Mouse (Mus musculus) forebrain, embryonic 16.5 days (tissue): ENCODE data around the gene Slc13a1. TPM values are rescaled to one million over a fixed set of nuclear protein-coding genes. Genes with fewer than 3 reads are reported as not detected.
"Not testable (repeated sequence)": the region's sequence is repeated elsewhere in the genome, so short reads cannot be mapped to it uniquely, and the experiment has no call there.

Source experiments
- ATAC-seq: fragments of 200-750 bp; cut with Nextera tagmentation; 2 replicates; pipeline ENCODE4 v1.8.0; 2017; ENCODE audit warnings: mild to moderate bottlenecking, moderate library complexity
- H3K27ac ChIP-seq: fragments of 300-500 bp; sonication (generic); 2 replicates; pipeline ENCODE4 v1.5.1; 2014; ENCODE audit warnings: low read length, control low read depth
- H3K27me3 ChIP-seq: fragments of 300-500 bp; sonication (generic); replicated peaks from 2 replicates; pipeline ENCODE4 v1.6.1; 2014; ENCODE audit warnings: low read length; ENCODE audit not compliant: control insufficient read depth, insufficient read depth
- H3K36me3 ChIP-seq: fragments of 300-500 bp; sonication (generic); 2 replicates; pipeline ENCODE4 v1.6.1; 2014; ENCODE audit not compliant: control insufficient read depth, insufficient read depth
- H3K4me1 ChIP-seq: fragments of 300-500 bp; sonication (generic); replicated peaks from 2 replicates; pipeline ENCODE4 v1.6.1; 2014; ENCODE audit warnings: low read length; ENCODE audit not compliant: control insufficient read depth, insufficient read depth
- H3K4me2 ChIP-seq: fragments of 300-500 bp; sonication (generic); 2 replicates; pipeline ENCODE4 v1.6.1; 2014; ENCODE audit warnings: mild to moderate bottlenecking, low read length, control low read depth
- H3K4me3 ChIP-seq: fragments of 300-500 bp; sonication (generic); replicated peaks from 2 replicates; pipeline ENCODE4 v1.5.1; 2014; ENCODE audit warnings: mild to moderate bottlenecking, low read length, control low read depth
- H3K9ac ChIP-seq: fragments of 300-500 bp; sonication (generic); replicated peaks from 2 replicates; pipeline ENCODE4 v1.6.1; 2014; ENCODE audit warnings: low read depth, low read length, control low read depth
- H3K9me3 ChIP-seq: fragments of 300-500 bp; sonication (generic); 2 replicates; pipeline ENCODE4 v1.6.1; 2016; ENCODE audit warnings: low read length; ENCODE audit not compliant: control insufficient read depth
- whole genome bisulfite sequencing: fragments of 180-500 bp; shearing (Covaris S2); extraction: QIAGEN DNeasy Blood & Tissue Kit; methylation state at CpG from one replicate; pipeline ENCODE4 v1.1.7; 2014; 5-methylcytosine and 5-hydroxymethylcytosine counted together
- polyA plus RNA-seq: library from polyadenylated mRNA; unstranded; fragments of >200 nt; fragmentation: Nextera tagmentation; extraction: Ambion mirVana; gene quantifications from 2 replicates; pipeline ENCODE4 v1.2.1, GENCODE M21; 2015

Slc13a1 gene
- 0.13 TPM in 1 of 2 replicates, not detected in the other for polyA plus RNA-seq

DNA sequence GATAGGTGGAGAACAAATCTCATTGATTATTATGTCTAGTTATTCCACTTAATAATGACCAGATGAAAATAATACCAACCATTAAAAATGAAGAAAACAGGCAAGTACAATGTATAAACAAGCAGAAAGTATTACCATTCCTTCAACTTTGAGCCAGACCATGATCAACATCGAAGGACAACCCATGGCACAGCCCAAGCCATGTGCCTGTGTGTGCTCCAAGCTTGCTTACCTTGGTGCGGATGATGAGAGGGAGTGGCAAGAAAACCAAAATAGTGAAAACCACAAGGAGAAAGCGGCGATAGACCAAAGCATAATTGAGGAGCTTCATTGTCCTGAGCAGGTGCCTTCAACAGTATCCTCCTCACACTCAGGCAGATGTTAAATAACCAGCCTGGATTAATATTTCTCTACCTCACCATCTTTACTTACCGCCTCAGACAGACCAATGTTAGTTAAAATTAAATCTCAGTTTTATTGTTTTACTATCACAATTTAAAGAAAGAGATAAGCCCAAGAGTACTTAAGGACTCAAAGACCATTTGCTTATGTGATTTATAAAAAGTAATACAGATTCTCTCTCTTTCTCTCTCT is at the start of gene Slc13a1:
Gene Slc13a1, minus strand, starts transcription at position 359 of the 594 bp plus-strand sequence.
- Histone ChIP-seq H3K4me2 (no peak within 1 kb of the TSS), H3K27me3 (no peaks in the 10 kb centered on the region), H3K4me1 (no peaks in the 10 kb centered on the region), H3K4me3 (no peak within 1 kb of the TSS), H3K9ac (no peak within 1 kb of the TSS), H3K9me3 (no peaks in the 10 kb centered on the region), H3K27ac (no peak within 1 kb of the TSS), H3K36me3 (no peaks in the 10 kb centered on the region)
- ATAC-seq, result no peak
- 94% methylated on average over 5 of the region's 5 CpGs for WGBS

DNA sequence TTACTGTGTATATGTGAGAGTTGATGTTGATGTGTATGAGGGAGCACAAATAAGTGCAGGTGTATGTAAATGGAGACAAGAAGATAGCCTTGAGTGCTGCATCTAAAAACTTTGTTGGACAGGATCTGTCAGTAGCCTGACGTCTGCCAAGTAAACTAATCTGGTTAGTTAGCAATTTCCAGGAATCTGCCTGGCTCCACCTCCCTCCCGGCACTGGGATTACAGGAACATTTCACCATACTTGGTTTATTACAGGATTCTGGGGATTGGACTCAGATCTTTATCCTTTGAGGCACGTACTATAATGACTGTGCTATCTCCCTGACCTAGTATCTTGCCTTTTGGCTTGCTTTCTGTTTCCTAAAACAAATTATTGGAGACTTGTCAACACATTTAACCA is 40.0 kb upstream of the Slc13a1 start:
- Histone ChIP-seq H3K4me2 (no peak overlapping the region), H3K27me3 (no peaks in the 10 kb centered on the region), H3K27ac (no peak overlapping the region), H3K36me3 (no peaks in the 10 kb centered on the region), H3K4me1 (no peaks in the 10 kb centered on the region), H3K9me3 (no peaks in the 10 kb centered on the region), H3K4me3 (no peak overlapping the region), H3K9ac (no peak overlapping the region)
- no peak for ATAC-seq
- WGBS, result 79% methylated on average over 3 of the region's 3 CpGs

DNA sequence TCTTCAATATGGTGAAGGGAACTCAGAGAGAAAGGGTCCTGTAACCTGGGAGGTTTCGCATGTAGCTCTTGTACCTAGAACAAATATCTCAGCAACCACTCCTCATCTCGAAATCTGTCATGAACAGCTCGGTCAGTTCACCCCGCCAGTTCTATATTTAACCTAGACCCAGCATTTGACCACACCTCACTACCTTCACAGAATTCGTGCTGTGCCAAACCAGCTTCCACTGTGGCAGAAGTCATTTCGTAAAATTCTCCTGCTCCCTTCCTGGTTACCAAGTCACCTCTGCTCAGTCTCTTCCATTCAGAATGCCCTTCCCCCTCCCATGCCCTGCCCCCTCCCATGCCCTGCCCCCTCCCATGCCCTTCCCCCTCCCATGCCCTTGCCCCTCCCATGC is 34.3 kb upstream of the Slc13a1 start:
- no peaks in the 10 kb centered on the region for H3K9me3 ChIP-seq
- H3K36me3 ChIP-seq, result no peaks in the 10 kb centered on the region
- H3K27me3 ChIP-seq, result no peaks in the 10 kb centered on the region
- 89% methylated on average over 6 of the region's 6 CpGs for WGBS
- no peak overlapping the region for H3K9ac ChIP-seq
- H3K4me1 ChIP-seq, result peaks cover 3% of the 10 kb centered on the region; the same call in 1 of the 2 replicates
- ATAC-seq, result no peak
- no peak overlapping the region for H3K4me2 ChIP-seq
- no peak overlapping the region for H3K27ac ChIP-seq
- no peak overlapping the region for H3K4me3 ChIP-seq

DNA sequence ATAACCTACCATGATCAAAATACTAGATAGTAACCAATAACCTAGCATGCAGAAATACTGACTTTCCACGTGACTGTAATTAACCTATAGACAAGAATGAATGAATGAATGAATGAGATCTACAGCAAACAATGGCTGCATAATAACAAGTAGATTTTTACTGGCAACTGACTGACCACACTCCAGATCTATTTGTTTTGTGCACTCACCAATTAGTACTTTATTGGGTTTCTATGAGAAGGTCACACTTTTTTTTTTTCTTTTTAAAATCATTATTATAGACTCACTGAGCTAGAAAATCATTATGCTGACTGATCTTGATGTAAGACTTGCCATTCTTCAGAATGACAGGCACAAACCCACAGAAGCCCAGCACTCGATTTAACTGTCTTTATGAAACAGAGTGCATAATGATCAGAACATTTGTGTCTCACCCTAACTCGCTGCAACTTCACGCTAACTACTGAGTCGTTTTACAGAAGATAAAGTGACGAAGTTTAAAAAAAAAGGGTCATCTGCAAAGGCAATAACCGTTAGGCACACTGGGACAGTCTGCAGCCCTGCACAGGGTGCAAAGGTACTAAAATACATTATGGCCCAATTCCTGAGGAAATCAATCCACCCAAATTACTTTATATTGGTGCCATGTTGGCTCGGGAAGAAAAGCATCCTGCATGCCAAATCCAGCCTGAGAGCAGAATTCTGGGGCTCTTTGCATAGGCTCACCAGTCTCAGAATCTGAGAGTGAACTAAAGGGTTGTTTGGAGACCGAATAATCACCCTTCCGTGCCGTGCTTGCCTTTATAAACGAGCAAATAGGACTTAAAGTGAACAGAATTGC is 33.0 kb upstream of the Slc13a1 start:
- Histone ChIP-seq H3K4me1 (peaks cover 3% of the 10 kb centered on the region; the same call in 1 of the 2 replicates), H3K27me3 (no peaks in the 10 kb centered on the region), H3K4me2 (peak overlapping the region; percentile 43), H3K27ac (peak overlapping the region; percentile 6; the same call in 1 of the 2 replicates), H3K36me3 (no peaks in the 10 kb centered on the region), H3K9ac (0 out of 2 replicates have a peak overlapping the region, but pooled peaks have one; percentile 0), H3K9me3 (no peaks in the 10 kb centered on the region), H3K4me3 (no peak overlapping the region)
- ATAC-seq, result peak; percentile 86
- 14% methylated on average over 12 of the region's 12 CpGs for WGBS

DNA sequence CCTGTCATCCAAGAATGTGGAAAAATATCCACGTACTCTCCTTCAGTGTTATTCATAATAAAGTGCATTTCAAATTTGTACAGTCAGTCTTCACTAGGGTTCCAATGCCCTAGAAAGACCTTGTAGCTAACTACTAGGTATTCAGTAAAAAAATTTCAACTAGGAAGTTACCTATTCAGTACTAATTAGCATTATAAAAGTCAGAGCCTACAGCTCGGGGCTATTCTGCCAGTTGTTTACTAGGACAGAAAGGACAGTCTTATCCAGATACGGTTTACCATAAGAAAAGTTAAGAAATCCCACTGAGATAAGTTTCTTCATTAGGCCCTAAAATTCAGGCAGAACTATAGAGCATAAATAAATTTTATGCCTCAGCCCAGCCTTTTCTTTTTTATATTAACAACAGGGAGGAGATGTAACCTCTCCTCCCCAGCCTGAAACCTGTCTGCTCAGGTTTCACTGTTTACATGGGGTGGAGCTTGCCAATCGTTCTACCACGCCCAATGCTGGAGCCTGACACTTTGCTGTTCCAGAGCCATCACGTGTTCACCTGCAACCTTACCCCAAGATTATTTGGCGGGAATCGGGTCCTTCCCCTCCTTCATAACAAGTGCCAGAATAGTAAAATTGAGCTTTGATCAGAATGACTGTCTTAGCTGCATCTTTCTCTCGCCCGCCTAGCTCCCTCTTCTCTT is 29.8 kb upstream of the Slc13a1 start:
- not testable (repeated sequence) for H3K27me3 ChIP-seq, H3K4me3 ChIP-seq, H3K27ac ChIP-seq, H3K4me2 ChIP-seq, H3K4me1 ChIP-seq, H3K9me3 ChIP-seq, H3K36me3 ChIP-seq, H3K9ac ChIP-seq, ATAC-seq
- WGBS, result 83% methylated on average over 10 of the region's 10 CpGs

DNA sequence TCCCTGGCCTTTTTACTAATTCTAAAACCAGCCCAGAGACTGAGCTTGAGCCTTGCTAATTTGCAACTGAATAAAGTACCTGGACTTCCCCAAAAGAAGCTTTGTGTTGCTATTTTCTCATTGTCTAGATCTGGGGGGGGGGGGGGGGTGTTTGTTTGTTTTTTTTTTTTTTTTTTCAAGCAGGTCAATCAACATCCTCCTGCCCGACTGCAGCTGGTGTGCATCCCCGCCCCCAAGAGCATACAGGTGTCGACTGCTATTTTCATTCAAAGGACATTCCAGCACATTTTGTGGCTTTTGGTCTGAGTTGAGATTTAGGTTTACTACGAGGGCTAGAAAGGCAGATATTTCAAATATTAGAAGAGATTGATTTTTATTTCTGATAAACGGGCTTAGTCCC is 28.5 kb upstream of the Slc13a1 start:
- WGBS, result 28% methylated on average over 5 of the region's 5 CpGs
- H3K9me3 ChIP-seq, H3K4me2 ChIP-seq, H3K4me1 ChIP-seq, H3K27me3 ChIP-seq, H3K36me3 ChIP-seq, H3K4me3 ChIP-seq, H3K27ac ChIP-seq, ATAC-seq, H3K9ac ChIP-seq: not testable (repeated sequence)

DNA sequence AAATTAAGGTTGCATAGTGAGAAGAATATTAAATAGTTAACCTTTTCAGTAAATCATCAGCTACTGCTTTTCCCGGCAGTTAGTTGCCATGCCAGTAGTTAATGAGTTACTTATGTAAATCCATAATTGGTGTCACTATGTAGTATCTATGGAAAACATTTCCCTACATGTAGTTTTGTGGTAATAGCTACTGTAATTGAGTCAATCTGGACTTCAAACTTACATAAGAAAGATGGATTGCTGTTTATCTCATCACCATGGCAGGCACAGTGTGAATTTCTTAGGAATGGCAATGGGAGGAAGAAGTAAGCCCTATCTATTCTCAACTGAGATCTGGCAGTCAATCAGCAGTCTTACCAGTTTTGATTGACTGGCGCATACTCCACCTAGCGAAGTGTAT is 15.5 kb upstream of the Slc13a1 start:
- no peak overlapping the region for H3K4me2 ChIP-seq
- no peaks in the 10 kb centered on the region for H3K9me3 ChIP-seq
- no peak for ATAC-seq
- no peak overlapping the region for H3K27ac ChIP-seq
- WGBS, result 86% methylated on average over 3 of the region's 3 CpGs
- no peak overlapping the region for H3K9ac ChIP-seq
- H3K4me1 ChIP-seq, result no peaks in the 10 kb centered on the region
- H3K27me3 ChIP-seq, result no peaks in the 10 kb centered on the region
- no peak overlapping the region for H3K4me3 ChIP-seq
- H3K36me3 ChIP-seq, result no peaks in the 10 kb centered on the region

DNA sequence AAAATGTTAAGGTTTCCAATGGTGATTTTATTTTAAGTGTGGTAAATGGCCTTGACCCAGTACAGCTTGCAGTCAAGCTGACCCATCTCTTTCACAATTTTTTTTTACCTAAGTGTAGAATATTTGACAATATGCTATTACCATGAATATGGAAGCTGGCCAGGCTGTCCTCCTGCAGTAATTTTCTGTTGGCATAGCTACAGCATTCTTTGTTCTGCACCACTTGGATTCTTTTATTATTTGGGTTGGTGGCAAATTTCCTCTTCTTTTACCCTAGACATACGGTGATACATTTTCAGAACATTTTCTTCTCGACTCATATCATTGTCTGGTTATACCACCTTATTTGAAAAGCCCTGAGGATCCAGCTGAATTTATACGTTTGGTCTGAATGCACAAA is 7.5 kb upstream of the Slc13a1 start:
- H3K4me2 ChIP-seq, result no peak overlapping the region
- no peaks in the 10 kb centered on the region for H3K4me1 ChIP-seq
- ATAC-seq, result no peak
- no peaks in the 10 kb centered on the region for H3K36me3 ChIP-seq
- H3K4me3 ChIP-seq, result no peak overlapping the region
- H3K27me3 ChIP-seq, result no peaks in the 10 kb centered on the region
- no peak overlapping the region for H3K27ac ChIP-seq
- no peak overlapping the region for H3K9ac ChIP-seq
- H3K9me3 ChIP-seq, result no peaks in the 10 kb centered on the region
- WGBS, result 65% methylated on average over 3 of the region's 3 CpGs

DNA sequence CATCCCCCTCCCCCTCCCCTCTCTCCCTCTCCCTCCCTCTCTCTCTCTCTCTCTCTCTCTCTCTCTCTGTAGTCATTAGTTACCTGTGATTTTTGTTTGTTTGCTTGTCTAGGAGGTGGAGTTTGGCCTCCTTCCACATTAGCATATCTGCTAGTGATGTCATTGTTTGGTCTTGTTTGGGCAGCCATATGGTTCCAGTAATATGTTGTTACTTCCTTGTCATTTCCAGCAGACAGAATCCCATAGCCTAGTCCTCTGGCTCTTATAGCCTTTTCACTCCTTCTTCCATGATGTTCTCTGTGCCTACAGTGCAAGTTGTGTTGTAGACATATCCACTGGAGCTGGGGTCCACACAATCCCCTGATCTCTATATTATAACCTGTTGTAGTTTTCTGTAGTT is 6.1 kb upstream of the Slc13a1 start:
- no peaks in the 10 kb centered on the region for H3K36me3 ChIP-seq
- H3K9ac ChIP-seq, result no peak overlapping the region
- ATAC-seq, result peak; percentile 36; the same call in 1 of the 2 replicates

More for the DNA sequence above, 6.1 kb upstream of the Slc13a1 start:
- Histone ChIP-seq H3K27me3 (no peaks in the 10 kb centered on the region), H3K9me3 (no peaks in the 10 kb centered on the region), H3K4me3 (no peak overlapping the region), H3K27ac (no peak overlapping the region), H3K4me1 (no peaks in the 10 kb centered on the region), H3K4me2 (no peak overlapping the region)
